8 mouse cellular contexts compared by ENCODE assay signal in genomic region chr5:149678990-149679348, GRCm38 (mm10). TPM values are rescaled to one million over a fixed set of nuclear protein-coding genes. Genes with fewer than 3 reads are reported as not detected.
DNase-seq lines count a peak whose midpoint lies in the region; ATAC-seq and TF ChIP-seq lines count a peak whose summit lies in the region.

No protein-coding gene starts in this region.

- no peak for TF ChIP-seq POLR2A in heart, adult 2 months (IDR thresholded peaks at IDR 0.05; ENCODE audit: insufficient read depth, low read depth, low read length)
- no peak for TF ChIP-seq POLR2A in ES-Bruce4 (IDR thresholded peaks at IDR 0.05; ENCODE audit: insufficient read depth, low read length)
- no peak for TF ChIP-seq POLR2A in liver, adult 2 months (IDR thresholded peaks at IDR 0.05; ENCODE audit: extremely low read depth, insufficient read depth, low read length)

- intact Hi-C loops in heart, adult 2 months (cut with DNase I) = loop anchor here (2.0 kb wide), 1 partner anchor 42 kb away; the partner anchor contains the start of gene Hsph1

- no peaks in the 10 kb centered on the region for H3K36me3 ChIP-seq in heart, adult 2 months (ENCODE audit: control insufficient read depth, insufficient read depth, low read length)
- no peaks in the 10 kb centered on the region for H3K36me3 ChIP-seq in ES-Bruce4 (ENCODE audit: control insufficient read depth, insufficient read depth, low read length, poor library complexity, severe bottlenecking)
- 0 out of 2 replicates have a peak, but pooled peaks cover 4% of the 10 kb centered on the region for H3K36me3 ChIP-seq in forebrain, embryonic 10.5 days (replicated peaks)
- H3K36me3 ChIP-seq in liver, adult 2 months (ENCODE audit: control insufficient read depth, insufficient read depth, low read length) = no peaks in the 10 kb centered on the region
- H3K36me3 ChIP-seq in stomach, embryonic 16.5 days (ENCODE audit: control insufficient read depth, insufficient read depth, low read length) = no peaks in the 10 kb centered on the region

- H3K27me3 ChIP-seq in heart, adult 2 months (ENCODE audit: control insufficient read depth, insufficient read depth, low read length) = no peaks in the 10 kb centered on the region
- no peaks in the 10 kb centered on the region for H3K27me3 ChIP-seq in ES-Bruce4 (ENCODE audit: control insufficient read depth, insufficient read depth, low read length, poor library complexity, severe bottlenecking)
- peaks cover 9% of the 10 kb centered on the region for H3K27me3 ChIP-seq in forebrain, embryonic 10.5 days (ENCODE audit: poor library complexity, severe bottlenecking)
- no peaks in the 10 kb centered on the region for H3K27me3 ChIP-seq in liver, adult 2 months (ENCODE audit: control insufficient read depth, insufficient read depth, low read length)
- no peaks in the 10 kb centered on the region for H3K27me3 ChIP-seq in stomach, embryonic 16.5 days (ENCODE audit: control insufficient read depth, insufficient read depth, low read length)

- peak overlapping the region; percentile 66 for H3K9ac ChIP-seq in heart, adult 2 months (ENCODE audit: low read depth, low read length)
- peak overlapping the region; percentile 75 for H3K9ac ChIP-seq in ES-Bruce4 (ENCODE audit: low read depth, poor library complexity, severe bottlenecking)
- peak overlapping the region; percentile 67 for H3K9ac ChIP-seq in liver, adult 2 months (ENCODE audit: low read depth, low read length)
- H3K9ac ChIP-seq in stomach, embryonic 16.5 days (ENCODE audit: low read length) = peak overlapping the region; percentile 96

- H3K4me2 ChIP-seq in stomach, embryonic 16.5 days (ENCODE audit: low read depth, low read length) = peak overlapping the region; percentile 97

- H3K27ac ChIP-seq in heart, adult 2 months = no peak overlapping the region
- H3K27ac ChIP-seq in ES-Bruce4 (ENCODE audit: insufficient read depth, low read length) = no peak overlapping the region
- peak overlapping the region; percentile 97 for H3K27ac ChIP-seq in forebrain, embryonic 10.5 days
- no peak overlapping the region for H3K27ac ChIP-seq in liver, adult 2 months (replicated peaks; ENCODE audit: insufficient read depth, low read depth, low read length)
- no peak overlapping the region for H3K27ac ChIP-seq in stomach, embryonic 16.5 days (ENCODE audit: low read length)

- H3K9me3 ChIP-seq in ES-Bruce4 (replicated peaks; ENCODE audit: control insufficient read depth, insufficient read depth, low read length, poor library complexity, severe bottlenecking) = no peaks in the 10 kb centered on the region
- no peaks in the 10 kb centered on the region for H3K9me3 ChIP-seq in forebrain, embryonic 10.5 days
- H3K9me3 ChIP-seq in stomach, embryonic 16.5 days (replicated peaks; ENCODE audit: control insufficient read depth, low read length) = no peaks in the 10 kb centered on the region

- H3K79me2 ChIP-seq in heart, adult 2 months (replicated peaks; ENCODE audit: control insufficient read depth, insufficient read depth, low read length) = no peaks in the 10 kb centered on the region
- H3K79me2 ChIP-seq in liver, adult 2 months (ENCODE audit: control insufficient read depth, insufficient read depth, low read length) = no peaks in the 10 kb centered on the region

- 4% methylated on average over 15 of the region's 15 CpGs for WGBS in heart, adult 2 months
- WGBS in forebrain, embryonic 10.5 days = under 1% methylated on average over 15 of the region's 15 CpGs
- 7% methylated on average over 15 of the region's 15 CpGs for WGBS in liver, adult 2 months
- 5% methylated on average over 15 of the region's 15 CpGs for WGBS in stomach, embryonic 16.5 days

- TF ChIP-seq EP300 in heart, adult 2 months (IDR thresholded peaks at IDR 0.05; ENCODE audit: insufficient read depth, low read depth, low read length) = no peak
- TF ChIP-seq EP300 in ES-Bruce4 (IDR thresholded peaks at IDR 0.05; ENCODE audit: insufficient read depth, low read depth, low read length) = no peak

- no peak for TF ChIP-seq CTCF in heart, adult 2 months (IDR thresholded peaks at IDR 0.05)
- no peak for TF ChIP-seq CTCF in ES-Bruce4 (IDR thresholded peaks at IDR 0.05; ENCODE audit: low read depth, low read length)
- TF ChIP-seq CTCF in liver, adult 2 months (IDR thresholded peaks at IDR 0.05; ENCODE audit: low read depth, low read length) = no peak

- no peak for DNase-seq in heart, adult 2 months
- no peak for DNase-seq in heart, postnatal 4 days
- no peak for DNase-seq in forebrain, embryonic 10.5 days (ENCODE audit: extremely low spot score, low spot score)
- DNase-seq in liver, adult 2 months (ENCODE audit: extremely low read depth, low read depth, low spot score) = no peak
- DNase-seq in thymus, postnatal 36 days = no peak
- DNase-seq in ovary, postnatal 14 days (ENCODE audit: low spot score) = no peak

- peaks cover 4% of the 10 kb centered on the region; the same call in 1 of the 2 replicates for H3K4me1 ChIP-seq in heart, adult 2 months (ENCODE audit: control insufficient read depth, insufficient read depth, low read length)
- H3K4me1 ChIP-seq in ES-Bruce4 (ENCODE audit: control insufficient read depth, insufficient read depth, low read length) = no peaks in the 10 kb centered on the region
- H3K4me1 ChIP-seq in forebrain, embryonic 10.5 days = peaks cover 19% of the 10 kb centered on the region
- peaks cover 1% of the 10 kb centered on the region; the same call in 1 of the 2 replicates for H3K4me1 ChIP-seq in liver, adult 2 months (ENCODE audit: control insufficient read depth, insufficient read depth, low read length)
- H3K4me1 ChIP-seq in stomach, embryonic 16.5 days (ENCODE audit: control insufficient read depth, insufficient read depth, low read length) = peaks cover 9% of the 10 kb centered on the region; the same call in 1 of the 2 replicates

- H3K4me3 ChIP-seq in heart, adult 2 months = peak overlapping the region; percentile 83
- peak overlapping the region; percentile 71 for H3K4me3 ChIP-seq in ES-Bruce4 (ENCODE audit: low read depth, low read length)
- peak overlapping the region; percentile 81 for H3K4me3 ChIP-seq in forebrain, embryonic 10.5 days
- peak overlapping the region; percentile 84; the same call in 1 of the 2 replicates for H3K4me3 ChIP-seq in liver, adult 2 months (ENCODE audit: insufficient read depth, low read depth, low read length)
- H3K4me3 ChIP-seq in stomach, embryonic 16.5 days (replicated peaks; ENCODE audit: low read length) = peak overlapping the region; percentile 75

- peak; percentile 20; the same call in 1 of the 2 replicates for ATAC-seq in stomach, embryonic 16.5 days (ENCODE audit: insufficient read depth, low FRiP score)

RNA-seq across cellular contexts. Expression of gene B3glct, which starts 0.9 kb away (rescaled TPM):
- total RNA-seq in heart, adult 2 months (2021) = 1 to 10 TPM; 4.9 to 6.4 TPM
- 4.6 and 5.2 TPM in 2 replicates for polyA plus RNA-seq in heart, adult 2 months (2012; rRNA removed)
- 10 to 100 TPM; 13.0 to 14.0 TPM for total RNA-seq in heart, postnatal 4 days (2021)
- 14.2 and 18.5 TPM in 2 replicates for polyA plus RNA-seq in ES-Bruce4 (2011; ENCODE audit: insufficient read depth, insufficient read length, low read depth, missing spikeins)
- 14.9 and 15.4 TPM in 2 replicates for polyA plus RNA-seq in forebrain, embryonic 10.5 days (2016; fragmentation: Nextera tagmentation; extraction: Ambion mirVana)
- 1.1 TPM in 2 replicates for total RNA-seq in liver, adult 2 months (2014; rRNA removed)
- polyA plus RNA-seq in liver, adult 2 months (2012; rRNA removed) = 0.66 and 0.96 TPM in 2 replicates
- 10.8 and 11.5 TPM in 2 replicates for polyA plus RNA-seq in stomach, embryonic 16.5 days (2015; fragmentation: Nextera tagmentation; extraction: Ambion mirVana)

RNA-seq across cellular contexts. Expression of gene Hsph1, which starts 42.8 kb away (rescaled TPM):
- 10 to 100 TPM; 62.1 to 75.7 TPM for total RNA-seq in heart, adult 2 months (2021)
- polyA plus RNA-seq in heart, adult 2 months (2012; rRNA removed) = 12.6 and 14.7 TPM in 2 replicates
- total RNA-seq in heart, postnatal 4 days (2021) = 10 to 100 TPM; 16.7 to 19.0 TPM
- polyA plus RNA-seq in ES-Bruce4 (2011; ENCODE audit: insufficient read depth, insufficient read length, low read depth, missing spikeins) = 154 and 163 TPM in 2 replicates
- polyA plus RNA-seq in forebrain, embryonic 10.5 days (2016; fragmentation: Nextera tagmentation; extraction: Ambion mirVana) = 126 and 138 TPM in 2 replicates
- total RNA-seq in liver, adult 2 months (2014; rRNA removed) = 17.2 and 19.1 TPM in 2 replicates
- polyA plus RNA-seq in liver, adult 2 months (2012; rRNA removed) = 9.7 and 14.1 TPM in 2 replicates
- polyA plus RNA-seq in stomach, embryonic 16.5 days (2015; fragmentation: Nextera tagmentation; extraction: Ambion mirVana) = 49.5 and 51.4 TPM in 2 replicates
